Mouse (Mus musculus) kidney, embryonic 16.5 days (tissue): Measurements from ENCODE around the gene Epp13. TPM values are rescaled to one million over a fixed set of nuclear protein-coding genes. Genes with fewer than 3 reads are reported as not detected.

Experiments
- polyA plus RNA-seq: library from polyadenylated mRNA; unstranded; fragments of >200 nt; fragmentation: Nextera tagmentation; extraction: Ambion mirVana; gene quantifications from 2 replicates; pipeline ENCODE4 v1.2.1, GENCODE M21; 2015

Epp13 gene
- polyA plus RNA-seq, 1 experiment from 2014 or later = not detected

Other genes starting within 250 kb of the Epp13 start
- gene Vmn1r65, start 241.7 kb upstream of the Epp13 start, polyA plus RNA-seq = not detected in 2 replicates
- not detected in 2 replicates for gene Nlrp4c, start 207.5 kb upstream of the Epp13 start, polyA plus RNA-seq
- 27.7 and 31.8 TPM in 2 replicates for gene Zfp787, start 96.7 kb upstream of the Epp13 start, polyA plus RNA-seq
- 69.9 and 73.5 TPM in 2 replicates for gene Zfp444, start 80.5 kb upstream of the Epp13 start, polyA plus RNA-seq
- gene Galp, start 55.6 kb upstream of the Epp13 start, polyA plus RNA-seq = not detected in 2 replicates
- gene Zscan5b, start 30.4 kb upstream of the Epp13 start, polyA plus RNA-seq = not detected in 2 replicates
- gene Zfp667, start 33.9 kb downstream of the Epp13 start, polyA plus RNA-seq = 4.9 and 6.8 TPM in 2 replicates
- gene Zfp583, start 78.6 kb downstream of the Epp13 start, polyA plus RNA-seq = 5.8 and 6.3 TPM in 2 replicates
- 2.3 TPM in 2 replicates for gene Gm3854, start 91.0 kb downstream of the Epp13 start, polyA plus RNA-seq
- gene Zfp78, start 110.6 kb downstream of the Epp13 start, polyA plus RNA-seq = 1.6 and 3.9 TPM in 2 replicates
- 8.9 and 9.0 TPM in 2 replicates for gene Zfp28, start 130.6 kb downstream of the Epp13 start, polyA plus RNA-seq
- gene Smim17, start 146.0 kb downstream of the Epp13 start, polyA plus RNA-seq = 0.35 TPM in 1 of 2 replicates, not detected in the other
- not detected in 2 replicates for gene Gm20715, start 157.6 kb downstream of the Epp13 start, polyA plus RNA-seq
- gene Olfr1344, start 186.0 kb downstream of the Epp13 start, polyA plus RNA-seq = not detected in 2 replicates
- not detected in 2 replicates for gene Olfr1336, start 203.5 kb downstream of the Epp13 start, polyA plus RNA-seq
- gene Olfr1346, start 214.4 kb downstream of the Epp13 start, polyA plus RNA-seq = not detected in 2 replicates
- gene Olfr5, start 234.2 kb downstream of the Epp13 start, polyA plus RNA-seq = not detected in 2 replicates
- gene Olfr1347, start 247.0 kb downstream of the Epp13 start, polyA plus RNA-seq = not detected in 2 replicates